Mouse (Mus musculus) heart, embryonic 12.5 days (tissue): Measurements from ENCODE around the gene Inpp4a. TPM values are rescaled to one million over a fixed set of nuclear protein-coding genes. Genes with fewer than 3 reads are reported as not detected.

Experiments used
- ATAC-seq: fragments of 200-750 bp; cut with Nextera tagmentation; 2 replicates; pipeline ENCODE4 v1.8.0; 2017; ENCODE audit warnings: moderate TSS enrichment, moderate library complexity; ENCODE audit not compliant: insufficient number of reproducible peaks, low FRiP score
- H3K27ac ChIP-seq: fragments of 300-500 bp; sonication (generic); 2 replicates; pipeline ENCODE4 v1.5.1; 2016; ENCODE audit warnings: mild to moderate bottlenecking, moderate library complexity; ENCODE audit not compliant: poor library complexity, severe bottlenecking
- H3K27me3 ChIP-seq: fragments of 300-500 bp; sonication (generic); replicated peaks from 2 replicates; pipeline ENCODE4 v1.6.1; 2016; ENCODE audit warnings: mild to moderate bottlenecking, moderate library complexity
- H3K36me3 ChIP-seq: fragments of 300-500 bp; sonication (generic); 2 replicates; pipeline ENCODE4 v1.6.1; 2016; ENCODE audit warnings: mild to moderate bottlenecking, moderate library complexity
- H3K4me1 ChIP-seq: fragments of 300-500 bp; sonication (generic); replicated peaks from 2 replicates; pipeline ENCODE4 v1.6.1; 2016; ENCODE audit warnings: mild to moderate bottlenecking
- H3K4me2 ChIP-seq: fragments of 300-500 bp; sonication (generic); 2 replicates; pipeline ENCODE4 v1.6.1; 2016; ENCODE audit warnings: mild to moderate bottlenecking, moderate library complexity
- H3K4me3 ChIP-seq: fragments of 300-500 bp; sonication (generic); 2 replicates; pipeline ENCODE4 v1.5.1; 2016; ENCODE audit warnings: mild to moderate bottlenecking
- H3K9ac ChIP-seq: fragments of 300-500 bp; sonication (generic); 2 replicates; pipeline ENCODE4 v1.6.1; 2016; ENCODE audit warnings: mild to moderate bottlenecking, moderate library complexity
- H3K9me3 ChIP-seq: fragments of 300-500 bp; sonication (generic); replicated peaks from 2 replicates; pipeline ENCODE4 v1.6.1; 2016; ENCODE audit warnings: mild to moderate bottlenecking, moderate library complexity
- WGBS: fragments of 180-500 bp; shearing (Covaris S2); methylation state at CpG from one replicate; pipeline ENCODE4 v1.1.7; 2016; 5-methylcytosine and 5-hydroxymethylcytosine counted together
- polyA plus RNA-seq: library from polyadenylated mRNA; unstranded; fragments of >200 nt; fragmentation: Nextera tagmentation; extraction: Ambion mirVana; gene quantifications from 2 replicates; pipeline ENCODE4 v1.2.1, GENCODE M21; 2016

Gene Inpp4a
- polyA plus RNA-seq, 1 experiment from 2014 or later = 15.4 TPM

DNA sequence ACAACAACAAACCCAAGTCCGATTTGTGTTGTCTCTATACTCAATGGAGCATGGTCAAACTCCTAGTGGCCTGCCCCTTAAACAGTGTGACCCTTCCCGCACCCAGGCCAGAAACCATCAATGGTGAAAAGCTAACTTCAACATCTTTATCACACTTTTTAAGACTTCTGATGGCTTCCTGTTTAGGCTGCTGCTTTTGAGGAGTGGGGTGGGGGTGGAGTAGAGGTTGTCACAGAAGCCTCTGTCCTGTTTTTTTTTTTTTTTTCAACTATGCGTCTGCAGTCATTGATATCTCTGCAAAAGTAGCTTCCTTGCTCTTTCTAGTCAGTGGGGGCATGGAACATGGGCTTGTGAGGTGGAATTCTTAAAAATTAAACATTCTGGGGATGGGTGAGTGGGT, 3.1 kb downstream of the Inpp4a start:
- WGBS = 58% methylated on average over 3 of the region's 3 CpGs
- no peak for ATAC-seq
- no peak overlapping the region for H3K4me3 ChIP-seq
- H3K4me1 ChIP-seq = peaks cover 10% of the 10 kb centered on the region
- no peak overlapping the region for H3K27ac ChIP-seq
- no peaks in the 10 kb centered on the region for H3K36me3 ChIP-seq
- H3K9ac ChIP-seq = no peak overlapping the region
- no peaks in the 10 kb centered on the region for H3K27me3 ChIP-seq
- no peak overlapping the region for H3K4me2 ChIP-seq
- no peaks in the 10 kb centered on the region for H3K9me3 ChIP-seq

DNA sequence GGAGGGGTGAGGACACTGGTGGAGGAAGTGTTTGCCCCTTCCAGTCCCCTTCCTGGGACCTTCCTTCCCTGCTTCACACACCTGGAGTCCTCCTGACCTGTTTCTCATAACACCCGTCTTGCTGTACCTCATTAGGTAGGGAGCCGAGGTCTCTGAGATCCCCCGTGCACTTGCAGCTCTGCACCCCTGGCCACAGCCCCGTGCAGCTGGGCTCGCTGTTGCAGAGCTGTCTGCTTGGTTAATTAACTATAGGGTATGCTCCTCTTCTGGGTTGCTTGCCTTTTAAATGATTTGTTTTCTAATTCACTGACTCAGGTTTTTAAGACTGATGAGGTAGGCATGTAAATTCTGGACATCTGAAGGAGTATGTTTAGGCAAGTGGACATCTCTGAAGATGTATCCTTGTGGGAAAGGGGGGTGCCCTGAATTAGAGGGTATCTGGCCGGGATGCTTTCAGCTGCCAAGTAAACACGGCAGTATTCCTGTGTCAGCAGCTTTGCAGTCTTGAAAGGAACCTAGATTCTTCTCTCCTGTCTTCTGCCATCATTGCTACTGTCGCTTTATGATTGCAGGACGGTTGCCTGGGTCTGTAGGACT, 6.1 kb downstream of the Inpp4a start:
- Histone ChIP-seq H3K9me3 (0 out of 2 replicates have a peak, but pooled peaks cover 3% of the 10 kb centered on the region), H3K9ac (no peak overlapping the region), H3K27me3 (no peaks in the 10 kb centered on the region), H3K4me3 (no peak overlapping the region), H3K27ac (no peak overlapping the region), H3K4me2 (no peak overlapping the region), H3K4me1 (peaks cover 10% of the 10 kb centered on the region), H3K36me3 (no peaks in the 10 kb centered on the region)
- ATAC-seq = no peak
- WGBS = 81% methylated on average over 9 of the region's 9 CpGs

DNA sequence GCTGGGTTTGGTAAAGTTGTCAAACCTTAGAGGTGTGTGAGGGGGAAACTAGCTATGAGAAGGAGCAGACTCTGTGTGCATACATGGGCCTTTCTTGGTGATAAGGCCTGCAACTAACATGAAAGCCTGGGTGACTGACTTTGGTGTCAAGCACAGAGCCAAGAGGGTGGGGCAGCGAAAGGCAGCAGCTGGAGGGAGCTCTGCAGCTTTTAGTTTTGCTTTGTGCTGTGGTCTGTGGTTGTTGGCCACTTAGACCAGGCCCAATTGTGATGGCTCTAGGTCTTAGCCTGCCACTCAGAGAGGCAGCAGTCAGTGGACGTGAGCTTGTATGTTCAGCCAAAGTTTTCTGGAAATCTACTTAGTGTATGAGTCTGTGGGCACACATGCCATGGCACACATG, 7.9 kb downstream of the Inpp4a start:
- WGBS = 92% methylated on average over 2 of the region's 2 CpGs
- Histone ChIP-seq H3K9me3 (0 out of 2 replicates have a peak, but pooled peaks cover 5% of the 10 kb centered on the region), H3K4me2 (no peak overlapping the region), H3K4me3 (no peak overlapping the region), H3K9ac (no peak overlapping the region), H3K27me3 (no peaks in the 10 kb centered on the region), H3K27ac (no peak overlapping the region), H3K4me1 (peaks cover 12% of the 10 kb centered on the region), H3K36me3 (no peaks in the 10 kb centered on the region)
- ATAC-seq = no peak

DNA sequence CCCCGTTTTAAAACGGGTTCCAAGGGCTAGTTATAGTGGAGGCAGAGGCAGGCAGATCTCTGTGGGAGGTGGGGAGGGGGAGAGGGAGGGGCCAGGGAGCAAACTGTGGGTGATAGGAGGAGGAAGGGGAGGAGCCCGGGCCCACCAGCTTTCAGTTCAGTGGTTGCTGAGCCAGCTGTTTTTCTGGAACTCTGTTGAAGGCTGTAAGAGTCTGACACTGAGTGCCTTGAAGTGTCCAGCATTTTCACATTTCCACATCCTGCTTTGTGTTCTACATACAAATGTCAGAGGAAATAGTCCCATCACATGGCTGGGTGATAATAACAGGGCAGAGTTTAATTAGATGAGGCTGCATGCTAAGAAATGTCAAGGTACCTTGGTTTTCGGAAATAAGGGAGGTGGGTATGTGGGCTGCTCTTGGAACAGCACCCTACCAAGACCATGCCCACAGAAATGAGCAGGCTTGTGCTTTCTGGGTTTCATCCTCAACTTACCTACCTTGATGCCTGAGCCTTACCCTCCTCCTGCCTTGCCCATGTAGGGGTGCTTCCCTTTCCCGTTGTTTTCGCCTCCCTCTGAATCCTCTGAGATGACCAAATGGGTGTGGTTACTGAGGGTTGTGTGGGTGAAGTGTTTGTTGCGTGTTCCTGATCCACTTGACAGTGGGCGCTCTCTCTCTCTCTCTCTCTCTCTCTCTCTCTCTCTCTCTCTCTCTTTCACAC, 8.5 kb downstream of the Inpp4a start:
- no peak overlapping the region for H3K9ac ChIP-seq
- no peak overlapping the region for H3K4me2 ChIP-seq
- no peak for ATAC-seq
- no peak overlapping the region for H3K27ac ChIP-seq
- H3K4me3 ChIP-seq = no peak overlapping the region
- H3K4me1 ChIP-seq = peaks cover 17% of the 10 kb centered on the region
- H3K27me3 ChIP-seq = no peaks in the 10 kb centered on the region
- 83% methylated on average over 8 of the region's 8 CpGs for WGBS
- no peaks in the 10 kb centered on the region for H3K36me3 ChIP-seq
- H3K9me3 ChIP-seq = 0 out of 2 replicates have a peak, but pooled peaks cover 5% of the 10 kb centered on the region

DNA sequence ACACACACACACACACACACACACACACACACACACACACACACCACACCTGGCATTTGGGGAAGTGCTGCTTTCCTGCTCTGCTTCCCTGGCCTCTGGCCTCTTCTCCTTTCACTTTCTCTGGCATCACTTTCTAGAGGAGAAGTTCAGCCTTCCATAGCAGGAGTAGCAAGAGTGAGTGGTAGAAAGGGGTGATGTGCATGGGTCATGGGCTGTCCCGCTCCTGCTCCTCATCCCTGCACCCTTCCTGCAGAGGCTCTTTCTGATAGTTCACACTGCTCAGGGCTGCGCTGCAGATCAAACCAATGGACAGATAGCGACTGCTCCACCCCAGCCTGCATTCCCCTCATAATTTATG, 9.1 kb downstream of the Inpp4a start:
- Histone ChIP-seq H3K9ac (no peak overlapping the region), H3K9me3 (0 out of 2 replicates have a peak, but pooled peaks cover 5% of the 10 kb centered on the region), H3K4me3 (no peak overlapping the region), H3K27ac (no peak overlapping the region), H3K27me3 (no peaks in the 10 kb centered on the region), H3K4me1 (peaks cover 18% of the 10 kb centered on the region), H3K4me2 (no peak overlapping the region), H3K36me3 (no peaks in the 10 kb centered on the region)
- WGBS = 66% methylated on average over 3 of the region's 3 CpGs
- ATAC-seq = no peak

DNA sequence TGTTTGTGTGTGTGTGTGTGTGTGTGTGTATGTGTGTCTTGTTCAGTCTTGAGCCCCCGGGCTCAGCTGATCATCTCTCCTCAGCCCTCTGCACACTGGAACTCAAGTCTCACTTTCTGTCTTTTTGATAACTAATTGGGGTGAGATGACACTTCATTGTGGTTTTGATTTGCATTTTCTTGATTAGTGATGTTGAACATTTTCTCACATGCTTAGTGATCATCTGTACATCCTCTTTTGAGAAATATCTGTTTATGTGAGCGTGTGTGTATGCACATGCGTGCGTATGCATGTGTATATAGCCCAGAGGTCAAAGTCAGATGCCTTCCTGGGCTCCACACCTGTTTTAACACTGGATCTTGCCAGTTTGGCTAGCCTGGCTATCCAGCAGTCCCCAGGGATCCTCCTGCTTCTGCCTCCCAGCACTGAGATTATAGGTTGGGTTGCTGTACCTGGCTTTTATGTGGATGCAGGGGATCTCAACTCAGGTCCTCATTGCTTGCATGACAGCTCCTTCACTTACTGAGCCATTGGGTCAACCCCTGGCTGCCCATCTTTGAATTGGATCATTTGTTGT, 10.4 kb downstream of the Inpp4a start:
- Histone ChIP-seq H3K4me3 (no peak overlapping the region), H3K4me1 (peaks cover 31% of the 10 kb centered on the region), H3K36me3 (no peaks in the 10 kb centered on the region), H3K9ac (no peak overlapping the region), H3K9me3 (0 out of 2 replicates have a peak, but pooled peaks cover 5% of the 10 kb centered on the region), H3K4me2 (no peak overlapping the region), H3K27ac (no peak overlapping the region), H3K27me3 (no peaks in the 10 kb centered on the region)
- WGBS = 89% methylated on average over 4 of the region's 4 CpGs
- ATAC-seq = no peak

DNA sequence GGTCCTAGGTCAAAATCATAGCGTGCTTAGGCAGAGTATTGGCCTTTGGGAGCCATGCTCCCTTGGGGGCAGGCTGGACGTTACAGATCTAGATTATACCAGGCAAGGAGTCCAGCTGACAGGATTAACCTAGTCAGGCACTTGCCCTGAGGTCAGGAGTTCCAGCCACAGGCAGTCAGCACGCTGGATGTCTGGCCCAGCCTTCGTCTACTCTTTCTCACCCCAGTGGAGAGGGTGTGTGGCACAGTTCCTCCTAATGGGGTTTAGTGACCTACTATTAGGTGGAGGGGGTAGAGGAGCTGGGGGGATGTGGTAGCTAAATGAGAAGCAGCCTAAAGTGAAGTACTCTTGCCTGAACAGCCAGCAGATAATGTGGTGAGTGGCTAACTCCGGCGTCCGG, 14.7 kb downstream of the Inpp4a start:
- Histone ChIP-seq H3K27ac (peak overlapping the region; percentile 21; the same call in 1 of the 2 replicates), H3K4me1 (peaks cover 51% of the 10 kb centered on the region), H3K4me3 (no peak overlapping the region), H3K4me2 (no peak overlapping the region), H3K36me3 (no peaks in the 10 kb centered on the region), H3K27me3 (no peaks in the 10 kb centered on the region), H3K9ac (no peak overlapping the region), H3K9me3 (0 out of 2 replicates have a peak, but pooled peaks cover 5% of the 10 kb centered on the region)
- WGBS = 29% methylated on average over 7 of the region's 7 CpGs
- no peak for ATAC-seq

DNA sequence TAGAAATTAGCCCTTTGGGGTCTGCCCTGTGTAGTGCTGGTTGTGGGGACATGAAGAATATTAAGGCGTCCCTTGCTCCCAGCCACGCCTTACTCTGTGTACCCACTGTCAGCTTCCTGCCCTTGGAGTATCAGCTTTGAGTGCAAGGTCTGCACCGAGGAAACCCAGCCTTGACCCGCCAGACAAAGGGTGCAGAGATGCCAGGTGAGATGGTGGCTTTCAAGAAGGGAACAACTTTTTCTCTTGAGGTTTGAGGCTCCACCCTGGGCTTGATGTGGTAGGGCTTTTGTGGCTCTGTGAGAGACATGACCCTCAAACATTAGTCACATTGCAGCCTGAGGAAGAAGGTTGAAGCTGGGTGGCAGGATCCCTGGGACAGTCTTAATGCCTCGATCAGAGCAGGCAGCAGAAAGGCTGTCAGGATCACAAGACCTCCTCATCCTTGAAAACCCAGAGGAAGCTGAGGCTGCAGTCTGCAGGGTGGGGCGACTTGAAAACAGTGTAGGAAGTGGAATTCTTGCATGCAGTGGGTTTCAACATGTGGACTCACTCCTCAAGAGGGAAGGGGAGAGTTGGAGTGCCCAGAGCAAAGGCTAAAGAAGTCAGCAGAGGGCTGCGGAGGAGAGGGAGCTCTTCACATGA, 18.1 kb downstream of the Inpp4a start:
- Histone ChIP-seq H3K36me3 (no peaks in the 10 kb centered on the region), H3K9ac (no peak overlapping the region), H3K9me3 (no peaks in the 10 kb centered on the region; the same call in 1 of the 2 replicates), H3K4me1 (peaks cover 41% of the 10 kb centered on the region), H3K4me3 (no peak overlapping the region), H3K27me3 (no peaks in the 10 kb centered on the region), H3K4me2 (no peak overlapping the region), H3K27ac (no peak overlapping the region)
- 76% methylated on average over 7 of the region's 7 CpGs for WGBS
- ATAC-seq = no peak

DNA sequence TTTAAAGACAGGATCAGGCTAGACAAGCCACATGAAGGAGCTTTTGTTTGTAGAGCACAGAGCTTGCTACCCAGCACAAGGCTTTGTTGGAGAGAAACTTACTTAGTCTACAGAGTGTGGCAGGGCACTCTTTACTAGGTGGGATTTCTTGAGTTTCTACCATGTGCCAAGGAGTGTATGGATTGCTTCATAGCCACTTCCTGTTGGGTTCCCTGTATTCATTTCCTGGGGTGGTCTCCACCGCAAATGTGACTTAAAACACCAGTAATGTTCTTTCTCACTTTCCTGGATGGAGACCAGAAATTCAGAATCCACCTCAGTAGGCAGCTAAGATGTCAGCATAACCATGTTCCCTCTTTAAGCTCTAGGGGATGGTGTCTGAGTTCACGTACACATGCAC, 18.9 kb downstream of the Inpp4a start:
- Histone ChIP-seq H3K27ac (no peak overlapping the region), H3K27me3 (no peaks in the 10 kb centered on the region), H3K4me3 (no peak overlapping the region), H3K4me1 (peaks cover 37% of the 10 kb centered on the region), H3K9ac (no peak overlapping the region), H3K36me3 (no peaks in the 10 kb centered on the region), H3K9me3 (no peaks in the 10 kb centered on the region; the same call in 1 of the 2 replicates), H3K4me2 (no peak overlapping the region)
- no peak for ATAC-seq
- WGBS = 94% methylated on average over 2 of the region's 2 CpGs

DNA sequence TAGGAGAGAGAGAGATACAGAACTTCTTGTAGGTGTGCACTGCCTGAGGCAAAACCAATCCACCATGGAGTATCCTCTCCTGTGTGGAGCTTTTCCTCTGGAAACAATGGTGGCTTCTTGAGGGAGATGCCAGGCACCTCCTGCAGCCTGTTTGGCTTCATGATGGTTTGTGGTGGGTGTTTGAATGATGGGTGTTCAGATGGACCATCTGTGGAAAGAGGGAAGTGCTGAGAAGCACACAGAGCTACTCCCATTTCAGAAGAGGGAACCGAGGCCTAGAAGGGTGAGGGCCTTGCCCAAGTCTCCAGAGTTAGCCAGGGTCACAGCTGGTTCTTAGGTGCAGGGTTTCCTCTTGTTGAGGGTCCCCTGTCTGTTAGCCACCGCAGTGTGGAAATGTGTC, 23.0 kb downstream of the Inpp4a start:
- no peaks in the 10 kb centered on the region; the same call in 1 of the 2 replicates for H3K9me3 ChIP-seq
- no peaks in the 10 kb centered on the region for H3K27me3 ChIP-seq
- H3K4me1 ChIP-seq = peaks cover 13% of the 10 kb centered on the region
- no peak overlapping the region for H3K4me3 ChIP-seq
- no peak overlapping the region for H3K4me2 ChIP-seq
- no peak overlapping the region for H3K27ac ChIP-seq
- no peak for ATAC-seq
- WGBS = 85% methylated on average over 2 of the region's 2 CpGs
- no peak overlapping the region for H3K9ac ChIP-seq
- H3K36me3 ChIP-seq = no peaks in the 10 kb centered on the region

DNA sequence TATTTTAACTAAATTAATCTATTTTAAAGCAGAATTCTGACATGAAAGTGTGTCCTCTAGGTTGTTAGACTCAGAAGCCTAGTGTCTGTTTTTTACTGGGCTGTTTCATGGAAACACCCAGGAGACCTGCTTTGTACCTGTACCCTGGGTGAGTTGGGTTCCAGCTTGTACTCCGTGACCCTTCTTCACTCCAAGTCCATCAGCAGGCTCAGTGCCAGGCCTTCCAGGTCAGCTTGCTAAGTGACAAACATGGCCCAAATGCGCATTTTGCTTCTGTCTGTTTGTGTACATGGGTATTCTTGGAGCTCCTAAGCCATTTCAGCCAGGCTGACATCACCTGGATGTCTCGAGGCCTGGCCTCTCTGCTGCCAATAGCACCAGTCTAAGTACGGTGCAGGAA, 23.5 kb downstream of the Inpp4a start:
- Histone ChIP-seq H3K4me1 (peaks cover 9% of the 10 kb centered on the region), H3K36me3 (no peaks in the 10 kb centered on the region), H3K27me3 (no peaks in the 10 kb centered on the region), H3K9ac (no peak overlapping the region), H3K4me2 (no peak overlapping the region), H3K4me3 (no peak overlapping the region), H3K9me3 (no peaks in the 10 kb centered on the region; the same call in 1 of the 2 replicates), H3K27ac (no peak overlapping the region)
- WGBS = 83% methylated on average over 4 of the region's 4 CpGs
- no peak for ATAC-seq
